Mouse (Mus musculus) neural tube, embryonic 14.5 days (tissue): Measurements from ENCODE around the gene Olfr843. TPM values are rescaled to one million over a fixed set of nuclear protein-coding genes. Genes with fewer than 3 reads are reported as not detected.

Experiments
- ATAC-seq: fragments of 200-750 bp; cut with Nextera tagmentation; 2 replicates; pipeline ENCODE4 v1.8.0; 2017; ENCODE audit warnings: low read depth, mild to moderate bottlenecking, moderate TSS enrichment, moderate library complexity
- H3K27ac ChIP-seq: fragments of 300-500 bp; sonication (generic); 2 replicates; pipeline ENCODE4 v1.5.1; 2014; ENCODE audit warnings: low read depth, mild to moderate bottlenecking, control low read depth, low read length, moderate library complexity, mixed read lengths
- H3K27me3 ChIP-seq: fragments of 300-500 bp; sonication (generic); 2 replicates; pipeline ENCODE4 v1.6.1; 2014; ENCODE audit warnings: low read length; ENCODE audit not compliant: control insufficient read depth, insufficient read depth
- H3K36me3 ChIP-seq: fragments of 300-500 bp; sonication (generic); 2 replicates; pipeline ENCODE4 v1.6.1; 2014; ENCODE audit warnings: low read length, mixed read lengths; ENCODE audit not compliant: control insufficient read depth, insufficient read depth
- H3K4me1 ChIP-seq: fragments of 300-500 bp; sonication (generic); 2 replicates; pipeline ENCODE4 v1.6.1; 2014; ENCODE audit warnings: low read length; ENCODE audit not compliant: control insufficient read depth, insufficient read depth
- H3K4me2 ChIP-seq: fragments of 300-500 bp; sonication (generic); 2 replicates; pipeline ENCODE4 v1.6.1; 2014; ENCODE audit warnings: mild to moderate bottlenecking, low read depth, low read length, control low read depth
- H3K4me3 ChIP-seq: fragments of 300-500 bp; sonication (generic); 2 replicates; pipeline ENCODE4 v1.5.1; 2014; ENCODE audit warnings: low read depth, low read length, control low read depth, mixed read lengths
- H3K9ac ChIP-seq: fragments of 300-500 bp; sonication (generic); replicated peaks from 2 replicates; pipeline ENCODE4 v1.6.1; 2014; ENCODE audit warnings: low read depth, mild to moderate bottlenecking, control low read depth, low read length, mixed read lengths
- H3K9me3 ChIP-seq: fragments of 300-500 bp; sonication (generic); 2 replicates; pipeline ENCODE4 v1.6.1; 2016; ENCODE audit warnings: low read length; ENCODE audit not compliant: control insufficient read depth
- WGBS: fragments of 180-500 bp; shearing (Covaris S2); extraction: QIAGEN DNeasy Blood & Tissue Kit; methylation state at CpG from one replicate; pipeline ENCODE4 v1.1.7; 2014; 5-methylcytosine and 5-hydroxymethylcytosine counted together
- polyA plus RNA-seq: library from polyadenylated mRNA; unstranded; fragments of >200 nt; fragmentation: Nextera tagmentation; extraction: Ambion mirVana; gene quantifications from 2 replicates; pipeline ENCODE4 v1.2.1, GENCODE M21; 2014

The Olfr843 gene
- not detected in 2 replicates for polyA plus RNA-seq

GRCm38 (mm10) chr9:19251887-19252286 lies at the start of gene Olfr843:
Olfr843 (minus strand) TSS chr9:19251987.
- Histone ChIP-seq H3K9me3 (no peaks in the 10 kb centered on the region; the same call in 1 of the 2 replicates), H3K4me3 (no peak within 1 kb of the TSS), H3K27ac (no peak within 1 kb of the TSS), H3K27me3 (no peaks in the 10 kb centered on the region), H3K36me3 (no peaks in the 10 kb centered on the region), H3K4me1 (no peaks in the 10 kb centered on the region), H3K4me2 (no peak within 1 kb of the TSS), H3K9ac (no peak within 1 kb of the TSS)
- WGBS = 88% methylated on average over 2 of the region's 2 CpGs
- no peak for ATAC-seq

Other genes with a start within 250 kb of the Olfr843 start
- not detected in 2 replicates for gene Olfr835, start 219.3 kb downstream of the Olfr843 start, polyA plus RNA-seq
- not detected in 2 replicates for gene Olfr836, start 131.6 kb downstream of the Olfr843 start, polyA plus RNA-seq
- gene Olfr837, start 115.7 kb downstream of the Olfr843 start, polyA plus RNA-seq = not detected in 2 replicates
- not detected in 2 replicates for gene Olfr839-ps1, start 74.7 kb downstream of the Olfr843 start, polyA plus RNA-seq
- not detected in 2 replicates for gene Olfr844, start 64.4 kb upstream of the Olfr843 start, polyA plus RNA-seq
- gene Olfr845, start 84.5 kb upstream of the Olfr843 start, polyA plus RNA-seq = not detected in 2 replicates
- gene Olfr846, start 112.0 kb upstream of the Olfr843 start, polyA plus RNA-seq = not detected in 2 replicates
- not detected in 2 replicates for gene Olfr847, start 126.7 kb upstream of the Olfr843 start, polyA plus RNA-seq
- gene Olfr849, start 188.3 kb upstream of the Olfr843 start, polyA plus RNA-seq = not detected in 2 replicates
- not detected in 2 replicates for gene Olfr850, start 226.3 kb upstream of the Olfr843 start, polyA plus RNA-seq
- not detected in 2 replicates for gene Olfr851, start 241.3 kb upstream of the Olfr843 start, polyA plus RNA-seq